In genomic region chr1:39721351-39721726, GRCm38 (mm10) we compare ENCODE assay signal across 8 mouse cellular contexts. TPM values are rescaled to one million over a fixed set of nuclear protein-coding genes. Genes with fewer than 3 reads are reported as not detected.
A peak's percentile ranks its signal among the peaks of the same experiment; 100 is the strongest.
DNase-seq lines count a peak whose midpoint lies in the region; ATAC-seq and TF ChIP-seq lines count a peak whose summit lies in the region.

No protein-coding gene starts in this region.

- DNase-seq in lung, embryonic 14.5 days, result peak; percentile 42
- DNase-seq in lung, postnatal 14 days, result no peak
- no peak for DNase-seq in forebrain, embryonic 14.5 days (ENCODE audit: low spot score)
- DNase-seq in spleen, postnatal 14 days (ENCODE audit: low spot score in 2 of 2), result no peak
- no peak for DNase-seq in ovary, postnatal 14 days (ENCODE audit: low spot score)
- no peak for DNase-seq in frontal cortex, adult 2 months (ENCODE audit: extremely low spot score in 1 of 2, low spot score in 1 of 2)

- H3K4me1 ChIP-seq in lung, embryonic 14.5 days (ENCODE audit: insufficient read depth), result peaks cover 5% of the 10 kb centered on the region
- H3K4me1 ChIP-seq in forebrain, embryonic 14.5 days (ENCODE audit: control insufficient read depth, insufficient read depth, low read length), result 0 out of 2 replicates have a peak, but pooled peaks cover 3% of the 10 kb centered on the region
- H3K4me1 ChIP-seq in intestine, embryonic 15.5 days (replicated peaks), result peaks cover 11% of the 10 kb centered on the region
- H3K4me1 ChIP-seq in neural tube, embryonic 14.5 days (ENCODE audit: control insufficient read depth, insufficient read depth, low read length), result no peaks in the 10 kb centered on the region

- TF ChIP-seq CTCF in lung, embryonic 14.5 days (IDR thresholded peaks at IDR 0.05; ENCODE audit: low read depth), result no peak

- H3K4me3 ChIP-seq in lung, embryonic 14.5 days (ENCODE audit: low read depth, low read length), result peak overlapping the region; percentile 48
- H3K4me3 ChIP-seq in forebrain, embryonic 14.5 days (ENCODE audit: low read depth, low read length), result peak overlapping the region; percentile 50; the same call in 1 of the 2 replicates
- H3K4me3 ChIP-seq in intestine, embryonic 15.5 days (replicated peaks), result 0 out of 2 replicates have a peak overlapping the region, but pooled peaks have one; percentile 54
- H3K4me3 ChIP-seq in neural tube, embryonic 14.5 days (ENCODE audit: low read depth, low read length), result peak overlapping the region; percentile 48

- 17% methylated on average over 9 of the region's 9 CpGs for WGBS in lung, embryonic 14.5 days
- WGBS in forebrain, embryonic 14.5 days, result 22% methylated on average over 9 of the region's 9 CpGs
- 28% methylated on average over 9 of the region's 9 CpGs for WGBS in intestine, embryonic 15.5 days
- WGBS in neural tube, embryonic 14.5 days, result 21% methylated on average over 9 of the region's 9 CpGs

- peak overlapping the region; percentile 57 for H3K9ac ChIP-seq in lung, embryonic 14.5 days
- peak overlapping the region; percentile 77; the same call in 1 of the 2 replicates for H3K9ac ChIP-seq in forebrain, embryonic 14.5 days (ENCODE audit: low read length)
- peak overlapping the region; percentile 46; the same call in 1 of the 2 replicates for H3K9ac ChIP-seq in intestine, embryonic 15.5 days
- H3K9ac ChIP-seq in neural tube, embryonic 14.5 days (replicated peaks; ENCODE audit: low read depth, low read length), result peak overlapping the region; percentile 69; the same call in 1 of the 2 replicates

- no peaks in the 10 kb centered on the region for H3K27me3 ChIP-seq in lung, embryonic 14.5 days (ENCODE audit: insufficient read depth, low read length)
- H3K27me3 ChIP-seq in forebrain, embryonic 14.5 days (replicated peaks; ENCODE audit: control insufficient read depth, insufficient read depth, low read length), result no peaks in the 10 kb centered on the region
- H3K27me3 ChIP-seq in intestine, embryonic 15.5 days (replicated peaks), result no peaks in the 10 kb centered on the region
- no peaks in the 10 kb centered on the region for H3K27me3 ChIP-seq in neural tube, embryonic 14.5 days (ENCODE audit: control insufficient read depth, insufficient read depth, low read length)

- H3K9me3 ChIP-seq in lung, embryonic 14.5 days (ENCODE audit: low read depth, low read length), result no peaks in the 10 kb centered on the region
- no peaks in the 10 kb centered on the region for H3K9me3 ChIP-seq in forebrain, embryonic 14.5 days (replicated peaks; ENCODE audit: control insufficient read depth, low read length)
- no peaks in the 10 kb centered on the region for H3K9me3 ChIP-seq in intestine, embryonic 15.5 days
- no peaks in the 10 kb centered on the region for H3K9me3 ChIP-seq in neural tube, embryonic 14.5 days (ENCODE audit: control insufficient read depth, low read length)

- H3K27ac ChIP-seq in lung, embryonic 14.5 days (ENCODE audit: low read depth), result 0 out of 2 replicates have a peak overlapping the region, but pooled peaks have one; percentile 69
- H3K27ac ChIP-seq in forebrain, embryonic 14.5 days (ENCODE audit: low read depth, low read length), result no peak overlapping the region
- no peak overlapping the region for H3K27ac ChIP-seq in intestine, embryonic 15.5 days
- no peak overlapping the region for H3K27ac ChIP-seq in neural tube, embryonic 14.5 days (ENCODE audit: low read depth, low read length)

- H3K4me2 ChIP-seq in lung, embryonic 14.5 days, result peak overlapping the region; percentile 80
- peak overlapping the region; percentile 93 for H3K4me2 ChIP-seq in forebrain, embryonic 14.5 days (ENCODE audit: low read length)
- peak overlapping the region; percentile 92 for H3K4me2 ChIP-seq in intestine, embryonic 15.5 days (replicated peaks)
- peak overlapping the region; percentile 99 for H3K4me2 ChIP-seq in neural tube, embryonic 14.5 days (ENCODE audit: low read depth, low read length)

- H3K36me3 ChIP-seq in lung, embryonic 14.5 days (ENCODE audit: insufficient read depth), result no peaks in the 10 kb centered on the region
- no peaks in the 10 kb centered on the region for H3K36me3 ChIP-seq in forebrain, embryonic 14.5 days (ENCODE audit: control insufficient read depth, insufficient read depth, low read length)
- H3K36me3 ChIP-seq in intestine, embryonic 15.5 days, result no peaks in the 10 kb centered on the region
- no peaks in the 10 kb centered on the region for H3K36me3 ChIP-seq in neural tube, embryonic 14.5 days (ENCODE audit: control insufficient read depth, insufficient read depth, low read length)

- peak; percentile 70; the same call in 1 of the 2 replicates for ATAC-seq in lung, embryonic 14.5 days (ENCODE audit: insufficient read depth)
- 0 out of 2 replicates have a peak, but pooled peaks have one; percentile 12 for ATAC-seq in forebrain, embryonic 14.5 days
- peak; percentile 51; the same call in 1 of the 2 replicates for ATAC-seq in intestine, embryonic 15.5 days
- ATAC-seq in neural tube, embryonic 14.5 days (ENCODE audit: low read depth), result peak; percentile 38; the same call in 1 of the 2 replicates

RNA-seq across cellular contexts. Expression of gene Rfx8, which starts 0.5 kb away (rescaled TPM):
- polyA plus RNA-seq in lung, embryonic 14.5 days (2014; fragmentation: Nextera tagmentation; extraction: Ambion mirVana), result 0.24 and 0.27 TPM in 2 replicates
- polyA plus RNA-seq in forebrain, embryonic 14.5 days (2014; fragmentation: Nextera tagmentation; extraction: Ambion mirVana), result 0.19 and 0.32 TPM in 2 replicates
- 0.13 and 0.20 TPM in 2 replicates for polyA plus RNA-seq in intestine, embryonic 15.5 days (2015; fragmentation: Nextera tagmentation; extraction: Ambion mirVana)
- polyA plus RNA-seq in neural tube, embryonic 14.5 days (2014; fragmentation: Nextera tagmentation; extraction: Ambion mirVana), result 0.13 and 0.16 TPM in 2 replicates
- 0.26 and 0.48 TPM in 2 replicates for polyA plus RNA-seq in frontal cortex, adult 2 months (2012; rRNA removed)

Comparison
In these comparisons a context has a peak if more than half of its experiments do, and no peak if none do; other contexts are left out.
1. ATAC-seq: peak in every context shown above with its lines; median percentile 70 in lung, embryonic 14.5 days; 51 in intestine, embryonic 15.5 days; 38 in neural tube, embryonic 14.5 days; 12 in forebrain, embryonic 14.5 days.